Mouse (Mus musculus) erythroid progenitor cell, adult 5-6 weeks (primary cell): Measurements from ENCODE around the gene Vmn1r221. TPM values are rescaled to one million over a fixed set of nuclear protein-coding genes. Genes with fewer than 3 reads are reported as not detected.
"Not testable (repeated sequence)": the region's sequence is repeated elsewhere in the genome, so short reads cannot be mapped to it uniquely, and the experiment has no call there.

Experiments
- ATAC-seq: replicated peaks from 2 replicates; pipeline ENCODE4 v1.8.0; 2016; ENCODE audit warnings: moderate number of reproducible peaks, mild to moderate bottlenecking, moderate TSS enrichment, inconsistent platforms; ENCODE audit not compliant: poor library complexity, low FRiP score, severe bottlenecking
- total RNA-seq, 2 experiments: library from RNA; stranded (forward) in 1 of 2; stranded (reverse) in 1 of 2; fragments of 150-400 nt in 1 of 2; fragments of 186-747, 209-891 nt in 1 of 2; gene quantifications; 2 replicates each; pipeline versions ENCODE4 v1.2.3 to v1.2.4; 2015 to 2017; ENCODE audit warnings: low replicate concordance in 2 of 2

Vmn1r221 gene
- total RNA-seq (2015; ENCODE audit: low replicate concordance) (not detected in 2 replicates), total RNA-seq (2017; ENCODE audit: low replicate concordance) (not detected in 2 replicates)

GRCm38 (mm10) chr13:23213827-23214226, at the start of gene Vmn1r221:
TSS of gene Vmn1r221 (plus strand) at chr13:23214127.
- not testable (repeated sequence) for ATAC-seq

GRCm38 (mm10) chr13:23166471-23166870, 47.5 kb upstream of the Vmn1r221 start:
- not testable (repeated sequence) for ATAC-seq

- ATAC-seq: no peak
These were observed 26.1 kb upstream of the Vmn1r221 start, which contains the start of gene Vmn1r220 for GRCm38 (mm10) chr13:23187875-23188274. TSS of gene Vmn1r220 (minus strand) at chr13:23187975.

- not testable (repeated sequence) for ATAC-seq
These were observed 10.0 kb upstream of the Vmn1r221 start for GRCm38 (mm10) chr13:23203885-23204284.

GRCm38 (mm10) chr13:23235847-23236246, 21.9 kb downstream of the Vmn1r221 start, which contains the start of gene Vmn1r222:
TSS of gene Vmn1r222 (minus strand) at chr13:23235947.
- ATAC-seq: not testable (repeated sequence)

- not testable (repeated sequence) for ATAC-seq
These were observed 32.9 kb downstream of the Vmn1r221 start, which contains the start of gene Vmn1r223 for GRCm38 (mm10) chr13:23246834-23247233. TSS of gene Vmn1r223 (plus strand) at chr13:23247134.

- ATAC-seq: no peak
These were observed 44.7 kb downstream of the Vmn1r221 start for GRCm38 (mm10) chr13:23258546-23259048.

- not testable (repeated sequence) for ATAC-seq
These were observed 54.7 kb downstream of the Vmn1r221 start for GRCm38 (mm10) chr13:23268606-23269005.

GRCm38 (mm10) chr13:23269127-23269526, 55.2 kb downstream of the Vmn1r221 start:
- ATAC-seq: not testable (repeated sequence)

- no peak for ATAC-seq
These were observed 55.8 kb downstream of the Vmn1r221 start for GRCm38 (mm10) chr13:23269681-23270080.

GRCm38 (mm10) chr13:23270321-23271101, 56.6 kb downstream of the Vmn1r221 start:
- no peak for ATAC-seq

Other genes with a start within 250 kb of the Vmn1r221 start
- gene Vmn1r213, start 206.5 kb upstream of the Vmn1r221 start, total RNA-seq (2015; ENCODE audit: low replicate concordance): not detected in 2 replicates
- not detected in 2 replicates for gene Vmn1r213, start 206.5 kb upstream of the Vmn1r221 start, total RNA-seq (2017; ENCODE audit: low replicate concordance)
- gene Vmn1r214, start 183.7 kb upstream of the Vmn1r221 start, total RNA-seq (2015; ENCODE audit: low replicate concordance): not detected in 2 replicates
- gene Vmn1r214, start 183.7 kb upstream of the Vmn1r221 start, total RNA-seq (2017; ENCODE audit: low replicate concordance): not detected in 2 replicates
- not detected in 2 replicates for gene Vmn1r215, start 146.1 kb upstream of the Vmn1r221 start, total RNA-seq (2015; ENCODE audit: low replicate concordance)
- gene Vmn1r215, start 146.1 kb upstream of the Vmn1r221 start, total RNA-seq (2017; ENCODE audit: low replicate concordance): not detected in 2 replicates
- gene Vmn1r217, start 95.9 kb upstream of the Vmn1r221 start, total RNA-seq (2015; ENCODE audit: low replicate concordance): not detected in 2 replicates
- not detected in 2 replicates for gene Vmn1r217, start 95.9 kb upstream of the Vmn1r221 start, total RNA-seq (2017; ENCODE audit: low replicate concordance)
- not detected in 2 replicates for gene Vmn1r218, start 81.0 kb upstream of the Vmn1r221 start, total RNA-seq (2015; ENCODE audit: low replicate concordance)
- gene Vmn1r218, start 81.0 kb upstream of the Vmn1r221 start, total RNA-seq (2017; ENCODE audit: low replicate concordance): not detected in 2 replicates
- not detected in 2 replicates for gene Vmn1r219, start 54.8 kb upstream of the Vmn1r221 start, total RNA-seq (2015; ENCODE audit: low replicate concordance)
- gene Vmn1r219, start 54.8 kb upstream of the Vmn1r221 start, total RNA-seq (2017; ENCODE audit: low replicate concordance): not detected in 2 replicates
- not detected in 2 replicates for gene Vmn1r220, start 26.2 kb upstream of the Vmn1r221 start, total RNA-seq (2015; ENCODE audit: low replicate concordance)
- gene Vmn1r220, start 26.2 kb upstream of the Vmn1r221 start, total RNA-seq (2017; ENCODE audit: low replicate concordance): not detected in 2 replicates
- gene Vmn1r222, start 21.8 kb downstream of the Vmn1r221 start, total RNA-seq (2015; ENCODE audit: low replicate concordance): not detected in 2 replicates
- gene Vmn1r222, start 21.8 kb downstream of the Vmn1r221 start, total RNA-seq (2017; ENCODE audit: low replicate concordance): not detected in 2 replicates
- gene Vmn1r223, start 33.0 kb downstream of the Vmn1r221 start, total RNA-seq (2015; ENCODE audit: low replicate concordance): not detected in 2 replicates
- gene Vmn1r223, start 33.0 kb downstream of the Vmn1r221 start, total RNA-seq (2017; ENCODE audit: low replicate concordance): not detected in 2 replicates
- gene Zfp322a, start 155.1 kb downstream of the Vmn1r221 start, total RNA-seq (2015; ENCODE audit: low replicate concordance): 4.3 and 15.1 TPM in 2 replicates
- 18.7 and 48.1 TPM in 2 replicates for gene Zfp322a, start 155.1 kb downstream of the Vmn1r221 start, total RNA-seq (2017; ENCODE audit: low replicate concordance)
- gene Abt1, start 209.7 kb downstream of the Vmn1r221 start, total RNA-seq (2015; ENCODE audit: low replicate concordance): 1.1 and 2.1 TPM in 2 replicates
- gene Abt1, start 209.7 kb downstream of the Vmn1r221 start, total RNA-seq (2017; ENCODE audit: low replicate concordance): 1.3 and 1.6 TPM in 2 replicates